Mouse (Mus musculus) limb, embryonic 11.5 days (tissue): ENCODE results near the gene Dcp1b. TPM values are rescaled to one million over a fixed set of nuclear protein-coding genes. Genes with fewer than 3 reads are reported as not detected.

Experiments used
- ATAC-seq: fragments of 200-750 bp; cut with Nextera tagmentation; 2 replicates; pipeline ENCODE4 v1.8.0; 2017; ENCODE audit warnings: low read depth; ENCODE audit not compliant: insufficient number of reproducible peaks, low FRiP score, low TSS enrichment
- DNase-seq: peaks from one replicate; pipeline ENCODE4 v3.0.0-alpha.2; 2015; ENCODE audit warnings: low spot score
- H3K27ac ChIP-seq: fragments of 300-500 bp; sonication (generic); replicated peaks from 2 replicates; pipeline ENCODE4 v1.5.1; 2014; ENCODE audit warnings: low read depth, mild to moderate bottlenecking, low read length
- H3K27me3 ChIP-seq: fragments of 300-500 bp; sonication (generic); 2 replicates; pipeline ENCODE4 v1.6.1; 2014; ENCODE audit warnings: mild to moderate bottlenecking, low read length, mixed read lengths; ENCODE audit not compliant: control insufficient read depth, insufficient read depth
- H3K36me3 ChIP-seq: fragments of 300-500 bp; sonication (generic); 2 replicates; pipeline ENCODE4 v1.6.1; 2014; ENCODE audit warnings: mild to moderate bottlenecking, low read length, moderate library complexity, mixed read lengths; ENCODE audit not compliant: control insufficient read depth, insufficient read depth
- H3K4me1 ChIP-seq: fragments of 300-500 bp; sonication (generic); 2 replicates; pipeline ENCODE4 v1.6.1; 2014; ENCODE audit warnings: low read length, mixed read lengths; ENCODE audit not compliant: control insufficient read depth, insufficient read depth
- H3K4me2 ChIP-seq: fragments of 300-500 bp; sonication (generic); 2 replicates; pipeline ENCODE4 v1.6.1; 2014; ENCODE audit warnings: low read depth, mild to moderate bottlenecking, moderate library complexity; ENCODE audit not compliant: severe bottlenecking
- H3K4me3 ChIP-seq: fragments of 300-500 bp; sonication (generic); 2 replicates; pipeline ENCODE4 v1.5.1; 2014; ENCODE audit warnings: low read depth, low read length
- H3K9ac ChIP-seq: fragments of 300-500 bp; sonication (generic); 2 replicates; pipeline ENCODE4 v1.6.1; 2014; ENCODE audit warnings: mild to moderate bottlenecking, low read length
- H3K9me3 ChIP-seq: fragments of 300-500 bp; sonication (generic); 2 replicates; pipeline ENCODE4 v1.6.1; 2016; ENCODE audit warnings: low read length; ENCODE audit not compliant: control insufficient read depth
- WGBS: fragments of 180-500 bp; shearing (Covaris S2); extraction: QIAGEN DNeasy Blood & Tissue Kit; methylation state at CpG from one replicate; pipeline ENCODE4 v1.1.7; 2014; 5-methylcytosine and 5-hydroxymethylcytosine counted together
- polyA plus RNA-seq: library from polyadenylated mRNA; unstranded; fragments of >200 nt; fragmentation: Nextera tagmentation; extraction: Ambion mirVana; gene quantifications from 2 replicates; pipeline ENCODE4 v1.2.1, GENCODE M21; 2014

The Dcp1b gene
- polyA plus RNA-seq, 1 experiment from 2014 or later = 7.9 TPM

DNA sequence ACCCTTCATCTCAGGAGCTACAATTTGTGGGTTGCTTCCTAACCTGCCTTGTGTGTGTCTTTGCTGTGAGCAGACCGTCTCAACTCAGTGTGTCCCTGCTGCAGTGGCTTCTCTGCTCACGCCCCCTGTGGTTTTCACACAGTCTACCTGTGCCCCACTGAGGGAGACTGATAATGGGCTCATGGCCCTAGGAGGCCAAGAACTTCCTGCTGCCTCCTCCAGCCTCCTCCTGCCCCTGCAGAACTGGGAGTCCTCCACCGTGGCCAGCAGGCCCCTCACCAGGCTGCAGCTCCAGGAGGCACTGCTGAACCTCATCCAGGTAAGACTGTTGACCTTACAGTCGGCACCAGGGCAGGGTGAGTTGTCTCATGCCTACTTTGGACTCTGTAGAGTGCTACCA is 42.6 kb downstream of the Dcp1b start:
- ATAC-seq = no peak
- H3K9ac ChIP-seq = no peak overlapping the region
- peaks cover 6% of the 10 kb centered on the region; the same call in 1 of the 2 replicates for H3K36me3 ChIP-seq
- H3K4me1 ChIP-seq = no peaks in the 10 kb centered on the region
- no peak overlapping the region for H3K4me2 ChIP-seq
- WGBS = 79% methylated on average over 4 of the region's 4 CpGs
- H3K27me3 ChIP-seq = no peaks in the 10 kb centered on the region
- no peak for DNase-seq
- H3K4me3 ChIP-seq = no peak overlapping the region
- no peak overlapping the region for H3K27ac ChIP-seq
- no peaks in the 10 kb centered on the region for H3K9me3 ChIP-seq

DNA sequence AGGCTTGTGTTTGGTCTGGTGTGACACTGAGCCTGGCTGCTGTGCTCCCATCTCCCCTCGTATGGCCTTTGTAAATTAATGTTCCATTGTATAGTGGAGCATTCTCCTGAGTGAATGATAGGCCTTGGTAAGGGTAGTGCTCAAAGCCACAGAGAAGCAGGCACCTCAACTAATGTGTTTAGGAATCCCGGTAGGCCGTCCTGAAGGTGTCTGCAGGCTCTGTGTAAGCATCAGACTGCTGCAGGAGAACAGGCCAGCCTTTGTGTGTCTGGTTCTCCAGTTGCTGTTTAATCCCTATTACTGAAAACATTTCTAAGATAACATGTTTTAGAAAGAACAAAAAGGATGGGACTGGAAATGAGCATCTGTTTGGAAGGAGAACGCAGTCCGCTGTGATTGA is 43.5 kb downstream of the Dcp1b start:
- Histone ChIP-seq H3K4me1 (no peaks in the 10 kb centered on the region), H3K9ac (no peak overlapping the region), H3K9me3 (no peaks in the 10 kb centered on the region), H3K4me2 (no peak overlapping the region), H3K27me3 (no peaks in the 10 kb centered on the region), H3K4me3 (no peak overlapping the region), H3K36me3 (peaks cover 6% of the 10 kb centered on the region; the same call in 1 of the 2 replicates), H3K27ac (no peak overlapping the region)
- whole genome bisulfite sequencing = 91% methylated on average over 5 of the region's 5 CpGs
- DNase-seq (no peak), ATAC-seq (no peak)

DNA sequence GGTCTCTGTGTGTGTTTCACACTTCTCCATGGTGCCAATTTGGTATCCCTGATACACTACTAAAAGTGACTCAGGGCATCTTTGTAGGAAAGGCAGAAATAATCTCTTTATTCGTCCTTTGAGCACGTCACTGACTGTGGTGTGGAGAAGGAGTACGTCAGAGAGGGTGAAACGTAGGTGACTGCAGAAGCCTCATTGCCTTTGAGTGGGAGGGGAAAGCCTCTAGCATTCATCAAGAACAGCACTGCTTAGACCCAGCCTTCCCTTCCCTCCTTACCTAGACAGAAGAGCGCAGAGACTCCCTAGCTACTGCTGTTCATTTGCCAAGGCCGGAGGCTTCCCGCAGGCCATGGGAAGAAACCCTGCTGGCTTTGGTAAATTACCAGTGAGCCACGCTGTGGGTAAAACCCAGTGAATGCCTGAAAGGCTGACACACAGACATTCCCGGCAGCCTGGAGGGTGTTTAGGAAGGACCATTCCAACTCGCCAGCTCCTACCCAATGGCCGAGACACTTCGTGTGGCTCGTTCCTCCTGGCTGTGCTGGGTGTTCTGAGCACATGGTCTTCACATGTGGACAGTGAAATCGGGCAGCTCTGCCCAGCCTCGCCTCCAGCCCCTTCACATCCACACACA is 44.3 kb downstream of the Dcp1b start:
- no peak overlapping the region for H3K4me2 ChIP-seq
- H3K9ac ChIP-seq = no peak overlapping the region
- ATAC-seq (no peak), DNase-seq (no peak)
- no peak overlapping the region for H3K27ac ChIP-seq
- H3K4me3 ChIP-seq = no peak overlapping the region
- WGBS = 81% methylated on average over 15 of the region's 15 CpGs
- H3K4me1 ChIP-seq = no peaks in the 10 kb centered on the region
- peaks cover 4% of the 10 kb centered on the region; the same call in 1 of the 2 replicates for H3K36me3 ChIP-seq
- no peaks in the 10 kb centered on the region for H3K27me3 ChIP-seq
- H3K9me3 ChIP-seq = no peaks in the 10 kb centered on the region

DNA sequence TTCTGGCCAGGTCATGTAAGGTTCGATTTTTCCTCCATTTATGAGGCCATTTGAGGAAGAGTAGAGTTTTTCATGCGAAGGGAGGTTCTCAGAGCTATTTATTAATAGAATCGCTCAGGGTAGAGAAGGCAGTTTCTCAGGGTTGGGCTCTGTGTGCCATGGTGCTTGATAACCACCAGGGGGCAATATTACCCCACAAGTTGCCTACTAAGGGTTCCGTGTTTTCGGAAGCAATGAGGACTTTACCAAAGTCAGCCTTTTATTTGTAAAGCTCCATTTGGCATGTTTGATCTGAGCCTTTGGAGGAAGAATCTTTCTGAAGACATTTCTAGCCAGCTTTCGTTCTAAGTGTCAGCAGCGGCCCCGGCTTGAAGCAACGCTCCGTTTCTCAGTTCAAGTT is 45.2 kb downstream of the Dcp1b start:
- peaks cover 4% of the 10 kb centered on the region; the same call in 1 of the 2 replicates for H3K36me3 ChIP-seq
- ATAC-seq (no peak), DNase-seq (peak; percentile 73)
- H3K4me3 ChIP-seq = no peak overlapping the region
- no peak overlapping the region for H3K9ac ChIP-seq
- no peak overlapping the region for H3K27ac ChIP-seq
- H3K4me1 ChIP-seq = no peaks in the 10 kb centered on the region
- no peak overlapping the region for H3K4me2 ChIP-seq
- WGBS = 54% methylated on average over 10 of the region's 10 CpGs
- H3K27me3 ChIP-seq = no peaks in the 10 kb centered on the region
- no peaks in the 10 kb centered on the region for H3K9me3 ChIP-seq

DNA sequence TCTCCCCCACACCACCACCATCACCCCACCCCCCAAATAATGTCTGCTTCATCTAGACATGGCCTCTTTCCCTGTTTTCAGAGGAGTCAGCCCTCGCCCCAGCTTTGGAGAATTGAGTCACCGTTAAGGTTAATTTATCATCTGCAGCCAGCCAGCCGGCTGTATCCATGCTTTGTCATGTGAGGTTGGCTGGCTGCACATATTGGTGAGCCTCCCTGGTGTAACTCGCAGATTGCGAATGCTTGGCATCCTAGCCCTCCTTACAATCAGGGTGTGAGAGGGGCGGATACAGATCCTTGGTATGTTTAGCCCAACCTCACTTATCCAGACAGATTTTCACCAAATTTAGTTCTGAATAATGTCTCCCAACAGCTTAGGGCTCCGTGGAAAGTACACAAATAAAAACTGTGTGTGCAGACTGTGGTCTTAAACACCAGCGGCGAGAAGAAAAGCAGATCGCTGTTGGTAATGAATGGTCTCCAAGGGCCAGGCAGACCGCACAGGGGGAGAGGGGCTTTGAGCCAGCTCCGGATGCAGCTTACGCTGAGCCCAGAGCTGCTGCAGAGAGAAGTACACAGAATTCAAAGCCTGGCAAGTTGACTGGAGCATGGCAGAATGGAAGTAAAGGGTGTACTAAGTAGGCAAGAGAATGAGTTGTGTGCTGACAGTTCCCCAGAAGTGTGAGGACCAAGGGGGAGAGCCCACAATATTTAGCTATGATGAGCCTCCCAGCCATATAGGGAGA is 49.6 kb downstream of the Dcp1b start:
- Histone ChIP-seq H3K9me3 (no peaks in the 10 kb centered on the region), H3K27me3 (no peaks in the 10 kb centered on the region), H3K4me3 (no peak overlapping the region), H3K36me3 (no peaks in the 10 kb centered on the region), H3K27ac (no peak overlapping the region), H3K4me1 (no peaks in the 10 kb centered on the region), H3K4me2 (no peak overlapping the region), H3K9ac (no peak overlapping the region)
- DNase-seq (no peak), ATAC-seq (no peak)
- WGBS = 77% methylated on average over 13 of the region's 13 CpGs

DNA sequence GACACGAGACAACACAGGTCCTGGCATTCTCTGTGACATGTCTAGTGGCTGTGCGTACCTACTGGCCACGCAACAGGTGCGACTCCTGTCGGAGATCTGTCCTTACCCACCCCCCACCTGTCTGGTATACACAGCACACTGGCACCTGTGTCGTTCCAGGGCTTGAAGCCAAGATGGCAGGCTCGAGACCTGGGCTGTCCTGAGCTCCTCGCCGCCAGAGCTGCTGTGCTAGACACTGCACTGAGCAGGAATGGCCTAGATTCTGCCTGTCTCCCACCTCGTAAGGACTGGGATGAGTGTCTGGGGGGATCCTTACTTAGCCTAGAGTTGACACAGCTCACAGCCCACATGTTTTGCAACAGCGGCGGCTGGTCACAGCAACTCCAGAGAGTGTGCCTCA is 50.2 kb downstream of the Dcp1b start:
- Histone ChIP-seq H3K4me2 (no peak overlapping the region), H3K4me3 (no peak overlapping the region), H3K9me3 (no peaks in the 10 kb centered on the region), H3K4me1 (no peaks in the 10 kb centered on the region), H3K27ac (no peak overlapping the region), H3K36me3 (no peaks in the 10 kb centered on the region), H3K27me3 (no peaks in the 10 kb centered on the region), H3K9ac (no peak overlapping the region)
- WGBS = 84% methylated on average over 12 of the region's 12 CpGs
- no peak for DNase-seq
- ATAC-seq = no peak

DNA sequence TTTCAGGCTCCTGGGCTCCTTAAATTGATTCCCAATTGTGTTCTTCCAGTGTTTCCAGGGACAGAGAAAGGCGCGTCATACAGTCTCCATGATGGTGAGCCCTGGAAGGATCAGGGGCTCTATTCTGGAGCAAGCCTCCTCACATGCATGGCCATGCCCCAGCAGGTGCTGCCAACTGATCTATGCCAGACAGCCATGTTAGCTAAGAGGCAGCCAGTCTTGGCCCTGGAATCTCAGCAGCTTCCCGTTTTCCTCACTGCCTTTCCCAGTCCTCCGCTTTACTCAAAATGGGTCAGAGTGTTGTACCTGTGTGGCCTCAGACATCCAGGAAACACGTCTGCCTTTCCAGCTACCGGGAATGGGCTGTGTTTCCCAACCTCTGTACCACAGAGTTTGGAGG is 50.7 kb downstream of the Dcp1b start:
- Histone ChIP-seq H3K4me2 (no peak overlapping the region), H3K36me3 (no peaks in the 10 kb centered on the region), H3K4me3 (no peak overlapping the region), H3K9ac (no peak overlapping the region), H3K9me3 (no peaks in the 10 kb centered on the region), H3K27ac (no peak overlapping the region), H3K4me1 (no peaks in the 10 kb centered on the region), H3K27me3 (no peaks in the 10 kb centered on the region)
- DNase-seq (no peak), ATAC-seq (no peak)
- 85% methylated on average over 6 of the region's 6 CpGs for WGBS

DNA sequence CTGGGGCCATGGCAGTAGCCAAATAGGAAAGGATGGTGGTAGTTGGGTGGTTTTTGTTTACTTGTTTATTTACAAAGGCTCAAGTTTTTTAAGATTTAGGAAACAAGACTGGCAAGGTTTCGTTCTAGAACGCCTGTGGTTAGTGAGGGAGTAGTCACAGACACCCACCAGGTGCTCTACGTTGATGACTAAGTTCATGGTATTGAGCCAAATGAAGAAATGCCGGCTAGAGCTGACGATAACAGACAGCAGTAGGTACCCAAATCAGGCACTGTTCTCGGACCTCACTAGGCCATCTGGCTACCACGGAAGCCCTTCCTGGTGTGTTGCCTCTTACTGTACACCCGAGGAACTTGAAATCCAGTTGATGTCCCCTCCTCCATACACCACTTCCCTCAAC is 51.9 kb downstream of the Dcp1b start:
- H3K27ac ChIP-seq = no peak overlapping the region
- H3K36me3 ChIP-seq = no peaks in the 10 kb centered on the region
- H3K4me2 ChIP-seq = no peak overlapping the region
- no peak for ATAC-seq
- H3K9me3 ChIP-seq = no peaks in the 10 kb centered on the region
- H3K9ac ChIP-seq = no peak overlapping the region
- WGBS = 93% methylated on average over 8 of the region's 8 CpGs
- H3K4me3 ChIP-seq = no peak overlapping the region
- H3K4me1 ChIP-seq = no peaks in the 10 kb centered on the region
- no peaks in the 10 kb centered on the region for H3K27me3 ChIP-seq
- no peak for DNase-seq
